Mouse (Mus musculus) embryonic facial prominence, embryonic 12.5 days (tissue): ENCODE results near the gene Efna5. TPM values are rescaled to one million over a fixed set of nuclear protein-coding genes. Genes with fewer than 3 reads are reported as not detected.

Experiments used
- ATAC-seq: fragments of 200-750 bp; cut with Nextera tagmentation; 2 replicates; pipeline ENCODE4 v1.8.0; 2017; ENCODE audit not compliant: insufficient number of reproducible peaks, insufficient read depth, low FRiP score, low TSS enrichment
- H3K27ac ChIP-seq: fragments of 300-500 bp; sonication (generic); 2 replicates; pipeline ENCODE4 v1.5.1; 2016; ENCODE audit warnings: mild to moderate bottlenecking
- H3K27me3 ChIP-seq: fragments of 300-500 bp; sonication (generic); 2 replicates; pipeline ENCODE4 v1.6.1; 2016; ENCODE audit warnings: mild to moderate bottlenecking, moderate library complexity
- H3K36me3 ChIP-seq: fragments of 300-500 bp; sonication (generic); 2 replicates; pipeline ENCODE4 v1.6.1; 2016; ENCODE audit warnings: mild to moderate bottlenecking
- H3K4me1 ChIP-seq: fragments of 300-500 bp; sonication (generic); 2 replicates; pipeline ENCODE4 v1.6.1; 2016
- H3K4me2 ChIP-seq: fragments of 300-500 bp; sonication (generic); replicated peaks from 2 replicates; pipeline ENCODE4 v1.6.1; 2016; ENCODE audit warnings: mild to moderate bottlenecking, moderate library complexity
- H3K4me3 ChIP-seq: fragments of 300-500 bp; sonication (generic); 2 replicates; pipeline ENCODE4 v1.5.1; 2016; ENCODE audit warnings: mild to moderate bottlenecking
- H3K9ac ChIP-seq: fragments of 300-500 bp; sonication (generic); 2 replicates; pipeline ENCODE4 v1.6.1; 2016; ENCODE audit warnings: mild to moderate bottlenecking, moderate library complexity
- H3K9me3 ChIP-seq: fragments of 300-500 bp; sonication (generic); 2 replicates; pipeline ENCODE4 v1.6.1; 2016; ENCODE audit warnings: mild to moderate bottlenecking, moderate library complexity
- WGBS: fragments of 180-500 bp; shearing (Covaris S2); methylation state at CpG from one replicate; pipeline ENCODE4 v1.1.7; 2016; 5-methylcytosine and 5-hydroxymethylcytosine counted together
- polyA plus RNA-seq: library from polyadenylated mRNA; unstranded; fragments of >200 nt; fragmentation: Nextera tagmentation; extraction: Ambion mirVana; gene quantifications from 2 replicates; pipeline ENCODE4 v1.2.1, GENCODE M21; 2016

The Efna5 gene
- polyA plus RNA-seq, 1 experiment from 2014 or later: 82.6 TPM

DNA sequence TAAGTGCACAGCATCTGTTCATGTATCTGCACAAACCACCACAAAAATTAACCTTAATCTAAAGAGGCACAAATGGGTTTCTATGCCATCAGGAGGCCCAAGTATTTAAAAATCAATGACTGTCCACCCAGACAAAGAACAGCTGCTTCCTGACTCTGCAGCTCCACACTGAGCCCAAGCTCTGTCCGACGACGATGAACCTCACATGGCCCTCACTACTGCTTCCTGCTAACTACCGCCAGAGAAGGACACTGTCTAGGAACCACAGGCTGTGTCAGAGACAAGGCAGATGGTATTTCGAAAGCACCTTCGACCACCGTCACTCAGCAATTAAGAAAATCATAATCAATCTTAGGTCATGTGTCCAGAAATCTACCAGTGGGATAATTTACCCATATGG, 29.8 kb downstream of the Efna5 start:
- no peak for ATAC-seq
- H3K27ac ChIP-seq: no peak overlapping the region
- H3K4me2 ChIP-seq: no peak overlapping the region

DNA sequence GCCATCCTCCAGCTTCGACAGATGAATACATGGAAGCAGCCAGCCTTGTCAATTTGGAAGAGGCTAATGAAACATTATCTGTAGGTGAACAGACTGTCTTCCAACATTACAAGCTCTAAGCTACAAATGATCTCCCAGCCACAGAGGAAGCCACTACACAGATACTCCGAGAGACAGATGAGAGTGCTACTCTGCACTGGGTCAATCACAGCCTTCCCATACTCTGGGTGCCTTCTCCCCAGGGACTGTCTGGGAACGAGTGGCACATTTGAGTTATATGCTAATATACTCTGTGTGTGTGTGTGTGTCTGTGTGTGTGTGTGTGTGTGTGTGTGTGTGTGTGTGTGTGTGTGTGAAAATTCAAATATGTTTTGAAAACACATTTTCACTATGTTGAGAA, 30.5 kb downstream of the Efna5 start:
- H3K4me1 ChIP-seq: peaks cover 32% of the 10 kb centered on the region
- ATAC-seq: no peak
- H3K27me3 ChIP-seq: no peaks in the 10 kb centered on the region
- no peak overlapping the region for H3K9ac ChIP-seq
- 54% methylated on average over 3 of the region's 3 CpGs for WGBS
- H3K27ac ChIP-seq: no peak overlapping the region
- no peak overlapping the region for H3K4me3 ChIP-seq
- H3K36me3 ChIP-seq: no peaks in the 10 kb centered on the region
- H3K4me2 ChIP-seq: no peak overlapping the region
- H3K9me3 ChIP-seq: no peaks in the 10 kb centered on the region

More for the DNA sequence above, 29.8 kb downstream of the Efna5 start:
- Histone ChIP-seq H3K9me3 (no peaks in the 10 kb centered on the region), H3K4me1 (peaks cover 29% of the 10 kb centered on the region), H3K4me3 (no peak overlapping the region), H3K9ac (no peak overlapping the region), H3K27me3 (no peaks in the 10 kb centered on the region), H3K36me3 (no peaks in the 10 kb centered on the region)
- 44% methylated on average over 7 of the region's 7 CpGs for WGBS

GRCm38 (mm10) chr17:62849676-62850075, 31.4 kb downstream of the Efna5 start:
- WGBS: 92% methylated on average over 6 of the region's 6 CpGs

GRCm38 (mm10) chr17:62845656-62846055, 35.5 kb downstream of the Efna5 start:
- H3K27ac ChIP-seq: no peak overlapping the region
- H3K4me3 ChIP-seq: no peak overlapping the region
- H3K36me3 ChIP-seq: no peaks in the 10 kb centered on the region
- peaks cover 19% of the 10 kb centered on the region for H3K4me1 ChIP-seq
- no peak overlapping the region for H3K4me2 ChIP-seq
- no peaks in the 10 kb centered on the region for H3K27me3 ChIP-seq
- no peak for ATAC-seq
- WGBS: 13% methylated on average over 5 of the region's 5 CpGs
- no peak overlapping the region for H3K9ac ChIP-seq
- H3K9me3 ChIP-seq: no peaks in the 10 kb centered on the region

More at GRCm38 (mm10) chr17:62849676-62850075, 31.4 kb downstream of the Efna5 start:
- Histone ChIP-seq H3K36me3 (no peaks in the 10 kb centered on the region), H3K4me1 (peaks cover 42% of the 10 kb centered on the region), H3K9me3 (no peaks in the 10 kb centered on the region), H3K9ac (no peak overlapping the region), H3K27ac (no peak overlapping the region), H3K27me3 (no peaks in the 10 kb centered on the region), H3K4me3 (no peak overlapping the region), H3K4me2 (no peak overlapping the region)
- ATAC-seq: no peak

GRCm38 (mm10) chr17:62844329-62844728, 36.8 kb downstream of the Efna5 start:
- Histone ChIP-seq H3K4me2 (no peak overlapping the region), H3K27me3 (no peaks in the 10 kb centered on the region), H3K9ac (no peak overlapping the region), H3K9me3 (no peaks in the 10 kb centered on the region), H3K36me3 (no peaks in the 10 kb centered on the region), H3K4me3 (no peak overlapping the region), H3K4me1 (peaks cover 15% of the 10 kb centered on the region), H3K27ac (no peak overlapping the region)
- ATAC-seq: no peak
- WGBS: 59% methylated on average over 5 of the region's 5 CpGs

DNA sequence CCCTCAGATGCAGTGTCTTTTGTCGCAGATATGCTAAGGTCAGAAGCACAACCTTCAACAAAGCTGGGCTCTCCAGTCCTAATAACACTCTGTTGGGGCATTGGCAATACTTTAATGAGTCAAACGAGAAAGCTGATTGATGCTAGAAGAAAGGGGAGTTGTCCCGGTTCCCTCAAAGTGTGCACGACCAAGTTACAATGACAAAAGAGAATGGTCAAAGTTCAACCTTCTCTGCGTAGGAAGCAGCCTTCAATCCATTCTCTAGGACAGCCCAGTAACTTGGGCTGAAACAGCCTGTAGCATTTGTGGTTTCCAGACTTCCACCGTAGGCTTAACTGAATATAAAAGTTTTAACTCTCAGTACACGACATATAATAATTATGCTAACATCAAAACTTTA, 43.8 kb downstream of the Efna5 start:
- H3K36me3 ChIP-seq: 0 out of 2 replicates have a peak, but pooled peaks cover 5% of the 10 kb centered on the region
- ATAC-seq: no peak
- no peak overlapping the region for H3K4me2 ChIP-seq
- no peak overlapping the region for H3K4me3 ChIP-seq
- H3K27ac ChIP-seq: no peak overlapping the region
- H3K9me3 ChIP-seq: no peaks in the 10 kb centered on the region
- no peak overlapping the region for H3K9ac ChIP-seq
- H3K27me3 ChIP-seq: no peaks in the 10 kb centered on the region
- WGBS: 68% methylated on average over 7 of the region's 7 CpGs
- no peaks in the 10 kb centered on the region for H3K4me1 ChIP-seq

GRCm38 (mm10) chr17:62836598-62837106, 44.5 kb downstream of the Efna5 start:
- no peak overlapping the region for H3K4me3 ChIP-seq
- H3K27me3 ChIP-seq: no peaks in the 10 kb centered on the region
- H3K36me3 ChIP-seq: 0 out of 2 replicates have a peak, but pooled peaks cover 5% of the 10 kb centered on the region
- no peak overlapping the region for H3K9ac ChIP-seq
- ATAC-seq: no peak
- H3K4me2 ChIP-seq: no peak overlapping the region
- no peaks in the 10 kb centered on the region for H3K4me1 ChIP-seq
- H3K27ac ChIP-seq: no peak overlapping the region
- no peaks in the 10 kb centered on the region for H3K9me3 ChIP-seq
- WGBS: 83% methylated on average over 6 of the region's 6 CpGs

DNA sequence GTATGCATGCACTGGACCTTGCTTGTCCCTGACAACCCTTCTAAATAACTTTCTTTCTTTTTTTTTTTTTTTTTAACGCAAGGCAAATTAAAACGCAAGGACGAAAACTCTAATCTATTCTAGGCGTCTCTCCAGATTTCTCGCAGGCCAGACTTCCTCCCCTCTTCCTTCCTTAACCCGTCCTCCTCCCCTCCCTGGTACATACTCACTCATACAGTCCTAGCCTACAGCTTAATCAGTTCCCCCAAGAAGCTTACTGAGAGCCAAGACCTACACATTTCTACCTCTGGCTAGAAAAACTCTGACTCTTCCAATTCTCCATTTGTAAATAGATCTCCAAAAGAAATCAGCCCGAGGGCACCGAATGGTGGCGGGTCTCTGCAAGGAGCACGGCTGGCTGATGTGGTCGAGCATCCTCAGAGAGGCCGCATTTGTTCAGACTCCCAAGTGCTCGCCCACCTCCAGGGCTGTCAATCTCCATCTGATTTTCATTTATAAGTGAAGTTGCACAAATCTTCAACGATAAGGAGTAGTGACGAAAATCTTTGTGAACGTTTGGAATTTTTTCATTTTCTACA, 48.5 kb downstream of the Efna5 start:
- ATAC-seq: no peak
- WGBS: 47% methylated on average over 16 of the region's 16 CpGs

DNA sequence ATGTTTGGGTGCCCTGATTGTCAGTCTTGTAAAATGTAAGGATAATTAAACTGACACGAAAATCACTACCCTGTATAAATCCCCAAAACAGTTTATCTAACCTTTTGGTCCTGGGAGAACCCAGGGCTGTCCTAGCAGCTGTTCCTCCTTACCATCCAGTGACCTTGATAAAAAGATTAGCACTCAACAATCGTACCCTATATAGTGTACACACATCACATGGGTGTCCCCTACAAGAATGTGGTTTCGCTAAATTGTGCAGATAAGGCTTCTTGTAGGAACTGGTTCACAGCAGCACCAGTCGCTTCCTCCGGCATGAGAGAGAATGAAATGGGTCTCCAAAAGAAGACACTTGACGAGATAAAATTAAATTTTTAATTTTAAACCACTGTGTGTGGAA, 53.6 kb downstream of the Efna5 start:
- Histone ChIP-seq H3K27me3 (no peaks in the 10 kb centered on the region), H3K9me3 (no peaks in the 10 kb centered on the region), H3K4me1 (peaks cover 7% of the 10 kb centered on the region), H3K36me3 (no peaks in the 10 kb centered on the region), H3K4me2 (no peak overlapping the region), H3K9ac (no peak overlapping the region), H3K27ac (no peak overlapping the region), H3K4me3 (no peak overlapping the region)
- WGBS: 54% methylated on average over 6 of the region's 6 CpGs
- no peak for ATAC-seq

More for the DNA sequence above, 48.5 kb downstream of the Efna5 start:
- no peak overlapping the region for H3K4me3 ChIP-seq
- H3K36me3 ChIP-seq: 0 out of 2 replicates have a peak, but pooled peaks cover 5% of the 10 kb centered on the region
- H3K9ac ChIP-seq: no peak overlapping the region
- H3K4me2 ChIP-seq: no peak overlapping the region
- H3K27ac ChIP-seq: no peak overlapping the region
- H3K27me3 ChIP-seq: no peaks in the 10 kb centered on the region
- H3K9me3 ChIP-seq: no peaks in the 10 kb centered on the region
- peaks cover 7% of the 10 kb centered on the region for H3K4me1 ChIP-seq

- Histone ChIP-seq H3K27me3 (no peaks in the 10 kb centered on the region), H3K36me3 (no peaks in the 10 kb centered on the region), H3K4me3 (no peak overlapping the region), H3K4me1 (peaks cover 36% of the 10 kb centered on the region), H3K4me2 (no peak overlapping the region), H3K9me3 (no peaks in the 10 kb centered on the region), H3K9ac (no peak overlapping the region), H3K27ac (no peak overlapping the region)
- ATAC-seq: no peak
- 76% methylated on average over 11 of the region's 11 CpGs for WGBS
Observed at GRCm38 (mm10) chr17:62821219-62821618, 59.9 kb downstream of the Efna5 start.

GRCm38 (mm10) chr17:62819931-62820330, 61.2 kb downstream of the Efna5 start:
- Histone ChIP-seq H3K4me3 (no peak overlapping the region), H3K27me3 (no peaks in the 10 kb centered on the region), H3K27ac (no peak overlapping the region), H3K9me3 (no peaks in the 10 kb centered on the region), H3K4me1 (peaks cover 36% of the 10 kb centered on the region), H3K9ac (no peak overlapping the region), H3K4me2 (0 out of 2 replicates have a peak overlapping the region, but pooled peaks have one; percentile 38), H3K36me3 (no peaks in the 10 kb centered on the region)
- WGBS: 90% methylated on average over 5 of the region's 5 CpGs
- ATAC-seq: no peak

GRCm38 (mm10) chr17:62818821-62819220, 62.3 kb downstream of the Efna5 start:
- Histone ChIP-seq H3K36me3 (no peaks in the 10 kb centered on the region), H3K9ac (no peak overlapping the region), H3K4me3 (no peak overlapping the region), H3K4me2 (peak overlapping the region; percentile 38), H3K9me3 (no peaks in the 10 kb centered on the region), H3K4me1 (peaks cover 36% of the 10 kb centered on the region), H3K27ac (peak overlapping the region; percentile 50; the same call in 1 of the 2 replicates), H3K27me3 (no peaks in the 10 kb centered on the region)
- no peak for ATAC-seq
- WGBS: 3% methylated on average over 8 of the region's 8 CpGs
